Mouse (Mus musculus): ENCODE measurements around the gene Ric8a. TPM values are rescaled to one million over a fixed set of nuclear protein-coding genes. Genes with fewer than 3 reads are reported as not detected.
A peak's percentile ranks its signal among the peaks of the same experiment; 100 is the strongest.

The Ric8a gene
- polyA plus RNA-seq, 1 experiment = 71.1 TPM

DNA sequence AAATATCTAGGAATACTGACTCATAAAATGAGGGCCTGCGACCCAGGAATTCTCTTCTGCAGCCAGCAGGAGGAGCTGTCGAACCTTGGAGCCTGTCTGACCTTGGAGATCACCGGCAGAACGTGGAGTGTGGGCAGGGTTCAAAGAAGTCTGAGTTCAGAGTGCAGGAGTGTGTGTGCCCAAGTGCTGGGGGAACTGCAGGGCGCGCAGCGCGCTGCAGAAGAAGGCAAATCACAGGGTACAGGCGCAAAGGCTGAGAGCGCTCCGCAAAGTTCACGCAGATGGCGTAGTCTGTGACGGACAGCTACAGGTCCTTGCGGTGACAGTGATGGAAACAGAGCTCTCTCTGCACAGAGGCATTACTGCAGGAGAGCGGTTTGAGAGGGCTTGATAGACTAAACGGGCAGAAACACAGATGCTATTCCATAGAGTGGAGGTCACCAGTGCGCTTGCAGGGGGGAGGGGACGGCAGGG lies 51.9 kb downstream of the Ric8a start:
- Histone ChIP-seq H3K4me1 (ENCODE audit: control insufficient read depth, insufficient read depth, low read length) (0 out of 2 replicates have a peak, but pooled peaks cover 2% of the 10 kb centered on the region), H3K4me3 (replicated peaks; ENCODE audit: insufficient read depth, low read depth, low read length) (peak overlapping the region; percentile 48), H3K27me3 (ENCODE audit: control insufficient read depth, insufficient read depth, low read length) (no peaks in the 10 kb centered on the region), H3K27ac (ENCODE audit: insufficient read depth, low read length) (no peak overlapping the region)
- TF ChIP-seq POLR2A (IDR thresholded peaks at IDR 0.05; ENCODE audit: borderline replicate concordance, insufficient read depth, low read length) (no peak), CTCF (IDR thresholded peaks at IDR 0.05; ENCODE audit: borderline replicate concordance, insufficient read depth, low read depth, low read length) (peak; percentile 83)
- WGBS = 2% methylated on average over 19 of the region's 19 CpGs
- peak; percentile 63 to 76 for DNase-seq

- no peak for DNase-seq
- TF ChIP-seq CTCF (IDR thresholded peaks at IDR 0.05; ENCODE audit: borderline replicate concordance, insufficient read depth, low read depth, low read length) (no peak), POLR2A (IDR thresholded peaks at IDR 0.05; ENCODE audit: borderline replicate concordance, insufficient read depth, low read length) (no peak)
- 0 out of 2 replicates have a peak, but pooled peaks cover 2% of the 10 kb centered on the region for H3K4me1 ChIP-seq (ENCODE audit: control insufficient read depth, insufficient read depth, low read length)
- WGBS = 60% methylated on average over 3 of the region's 3 CpGs
- H3K27me3 ChIP-seq (ENCODE audit: control insufficient read depth, insufficient read depth, low read length) = no peaks in the 10 kb centered on the region
- H3K27ac ChIP-seq (ENCODE audit: insufficient read depth, low read length) = no peak overlapping the region
- H3K4me3 ChIP-seq (replicated peaks; ENCODE audit: insufficient read depth, low read depth, low read length) = no peak overlapping the region
Observed at GRCm38 (mm10) chr7:140912293-140912692, 55.5 kb downstream of the Ric8a start.

GRCm38 (mm10) chr7:140912846-140913482 lies 56.2 kb downstream of the Ric8a start:
- WGBS = 76% methylated on average over 5 of the region's 5 CpGs
- Histone ChIP-seq H3K4me1 (ENCODE audit: control insufficient read depth, insufficient read depth, low read length) (0 out of 2 replicates have a peak, but pooled peaks cover 2% of the 10 kb centered on the region), H3K27me3 (ENCODE audit: control insufficient read depth, insufficient read depth, low read length) (no peaks in the 10 kb centered on the region), H3K27ac (ENCODE audit: insufficient read depth, low read length) (no peak overlapping the region), H3K4me3 (replicated peaks; ENCODE audit: insufficient read depth, low read depth, low read length) (no peak overlapping the region)
- DNase-seq = no peak
- TF ChIP-seq POLR2A (IDR thresholded peaks at IDR 0.05; ENCODE audit: borderline replicate concordance, insufficient read depth, low read length) (no peak), CTCF (IDR thresholded peaks at IDR 0.05; ENCODE audit: borderline replicate concordance, insufficient read depth, low read depth, low read length) (no peak)

Other genes starting within 250 kb of the Ric8a start
- not detected in 2 replicates for gene Olfr61, start 228.0 kb upstream of the Ric8a start, polyA plus RNA-seq (2012; rRNA removed)
- not detected in 2 replicates for gene Olfr53, start 210.5 kb upstream of the Ric8a start, polyA plus RNA-seq (2012; rRNA removed)
- gene Olfr539, start 197.0 kb upstream of the Ric8a start, polyA plus RNA-seq (2012; rRNA removed) = not detected in 2 replicates
- not detected in 2 replicates for gene Olfr45, start 175.0 kb upstream of the Ric8a start, polyA plus RNA-seq (2012; rRNA removed)
- gene Olfr541, start 159.7 kb upstream of the Ric8a start, polyA plus RNA-seq (2012; rRNA removed) = not detected in 2 replicates
- 0.18 and 0.25 TPM in 2 replicates for gene Cyp2e1, start 93.2 kb upstream of the Ric8a start, polyA plus RNA-seq (2012; rRNA removed)
- 0.11 and 0.79 TPM in 2 replicates for gene Syce1, start 69.1 kb upstream of the Ric8a start, polyA plus RNA-seq (2012; rRNA removed)
- 13.2 and 14.5 TPM in 2 replicates for gene Zfp941, start 34.8 kb upstream of the Ric8a start, polyA plus RNA-seq (2012; rRNA removed)
- 0.38 and 0.62 TPM in 2 replicates for gene Urah, start 21.9 kb upstream of the Ric8a start, polyA plus RNA-seq (2012; rRNA removed)
- gene Scgb1c1, start 11.4 kb upstream of the Ric8a start, polyA plus RNA-seq (2012; rRNA removed) = not detected in 2 replicates
- gene Odf3, start 9.2 kb upstream of the Ric8a start, polyA plus RNA-seq (2012; rRNA removed) = 0.13 TPM in 1 of 2 replicates, not detected in the other
- gene Gm45785, start 626 bp upstream of the Ric8a start, polyA plus RNA-seq (2012; rRNA removed) = 0.15 and 0.25 TPM in 2 replicates
- gene Bet1l, start 620 bp downstream of the Ric8a start, polyA plus RNA-seq (2012; rRNA removed) = 30.8 TPM in 2 replicates
- gene Psmd13, start 25.0 kb downstream of the Ric8a start, polyA plus RNA-seq (2012; rRNA removed) = 107 and 109 TPM in 2 replicates
- gene Sirt3, start 25.4 kb downstream of the Ric8a start, polyA plus RNA-seq (2012; rRNA removed) = 93.6 and 99.4 TPM in 2 replicates
- gene Cox8b, start 43.5 kb downstream of the Ric8a start, polyA plus RNA-seq (2012; rRNA removed) = 4.9 and 7.9 TPM in 2 replicates
- 0.18 and 0.54 TPM in 2 replicates for gene Nlrp6, start 63.9 kb downstream of the Ric8a start, polyA plus RNA-seq (2012; rRNA removed)
- gene Pgghg, start 84.4 kb downstream of the Ric8a start, polyA plus RNA-seq (2012; rRNA removed) = 5.6 and 6.6 TPM in 2 replicates
- 0.16 TPM in 1 of 2 replicates, not detected in the other for gene Ifitm5, start 93.3 kb downstream of the Ric8a start, polyA plus RNA-seq (2012; rRNA removed)
- gene Gm45717, start 99.0 kb downstream of the Ric8a start, polyA plus RNA-seq (2012; rRNA removed) = not detected in 2 replicates
- gene Ifitm2, start 99.0 kb downstream of the Ric8a start, polyA plus RNA-seq (2012; rRNA removed) = 31.7 and 35.3 TPM in 2 replicates
- gene Ifitm1, start 110.3 kb downstream of the Ric8a start, polyA plus RNA-seq (2012; rRNA removed) = 19.9 and 20.0 TPM in 2 replicates
- gene Ifitm3, start 153.8 kb downstream of the Ric8a start, polyA plus RNA-seq (2012; rRNA removed) = 44.4 and 47.9 TPM in 2 replicates
- 0.56 and 0.87 TPM in 2 replicates for gene Ifitm6, start 161.0 kb downstream of the Ric8a start, polyA plus RNA-seq (2012; rRNA removed)
- gene Gm17387, start 172.2 kb downstream of the Ric8a start, polyA plus RNA-seq (2012; rRNA removed) = not detected in 2 replicates
- gene B4galnt4, start 204.1 kb downstream of the Ric8a start, polyA plus RNA-seq (2012; rRNA removed) = 79.0 and 90.6 TPM in 2 replicates
- 9.6 and 11.2 TPM in 2 replicates for gene Pkp3, start 221.3 kb downstream of the Ric8a start, polyA plus RNA-seq (2012; rRNA removed)
- 2.8 and 4.1 TPM in 2 replicates for gene Sigirr, start 243.6 kb downstream of the Ric8a start, polyA plus RNA-seq (2012; rRNA removed)